Mouse (Mus musculus) liver, embryonic 14.5 days (tissue): ENCODE measurements at regions not wholly inside any gene's neighbourhood (a gene's known extent, or its start where the extent isn't known, plus 50 kb on each side); places are given as distances from the start of the nearest gene placed in this dataset.

Source experiments
- CTCF ChIP-seq: IDR thresholded peaks from 2 replicates; pipeline ENCODE4 v1.5.1; 2016; ENCODE audit warnings: antibody characterized with exemption, low read depth, control low read depth
- EP300 ChIP-seq: IDR thresholded peaks from 2 replicates; pipeline ENCODE4 v1.6.1; 2016; ENCODE audit warnings: antibody characterized with exemption, low read depth

- TF ChIP-seq CTCF (no peak), EP300 (no peak)
These were observed 146.9 kb downstream of the Bcl11b start for GRCm38 (mm10) chr12:107856421-107857043.
